Mouse (Mus musculus) brain, adult 2 months (tissue): ENCODE data around the gene Usp43.

Source experiments
- DNase-seq: peaks from one replicate; pipeline ENCODE4 v3.0.0; 2011; ENCODE audit warnings: low read depth, low spot score

Gene Usp43

GRCm38 (mm10) chr11:67897064-67897560 is 24.8 kb downstream of the Usp43 start:
- DNase-seq = peak; percentile 73

DNA sequence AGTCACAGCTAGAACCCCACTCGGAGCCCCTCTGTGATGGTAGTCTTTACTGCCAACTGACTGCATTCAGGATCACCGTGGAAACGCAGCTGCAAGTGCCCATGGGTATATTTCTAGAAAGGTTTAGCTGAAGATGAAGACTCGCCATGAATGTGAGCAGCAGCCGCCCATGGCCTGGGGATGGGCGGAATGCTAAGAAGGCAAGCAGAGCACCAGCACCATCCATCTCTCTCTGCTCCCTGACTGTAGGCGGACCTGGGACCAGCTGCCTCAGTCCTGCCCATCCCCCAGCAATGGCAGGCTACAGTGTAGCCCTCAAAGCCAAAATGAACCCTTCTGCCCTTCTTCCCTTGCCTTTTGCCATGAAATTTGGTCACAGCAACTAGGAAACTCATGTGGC is 26.3 kb downstream of the Usp43 start:
- DNase-seq = peak; percentile 35

GRCm38 (mm10) chr11:67888521-67888920 is 33.4 kb downstream of the Usp43 start:
- peak; percentile 66 for DNase-seq

GRCm38 (mm10) chr11:67885921-67886320 is 36.0 kb downstream of the Usp43 start:
- no peak for DNase-seq

GRCm38 (mm10) chr11:67865521-67866197 is 56.3 kb downstream of the Usp43 start:
- DNase-seq = no peak

GRCm38 (mm10) chr11:67865100-67865499 is 56.9 kb downstream of the Usp43 start:
- DNase-seq = no peak

DNA sequence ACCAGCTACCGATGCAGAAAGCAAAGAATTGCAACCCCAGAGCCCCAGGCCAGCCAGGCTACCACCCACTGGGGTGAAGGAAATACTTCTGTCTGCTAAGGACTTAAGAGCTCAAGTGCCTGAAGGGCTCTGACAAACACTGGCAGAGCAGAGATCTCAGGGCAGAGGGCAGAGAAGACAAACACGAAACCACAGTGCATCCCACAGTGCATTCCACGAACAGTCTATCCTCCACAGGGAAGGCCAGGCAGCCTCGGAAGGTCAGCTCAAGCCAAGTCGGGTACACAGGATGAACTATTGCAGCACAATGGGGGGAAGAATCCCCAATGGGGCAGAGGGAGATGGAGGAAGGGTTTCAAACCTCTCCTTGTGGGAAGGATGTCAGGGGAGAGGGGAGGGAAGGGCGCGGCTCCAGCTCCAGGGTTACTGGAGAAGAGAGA is 60.5 kb downstream of the Usp43 start:
- no peak for DNase-seq

DNA sequence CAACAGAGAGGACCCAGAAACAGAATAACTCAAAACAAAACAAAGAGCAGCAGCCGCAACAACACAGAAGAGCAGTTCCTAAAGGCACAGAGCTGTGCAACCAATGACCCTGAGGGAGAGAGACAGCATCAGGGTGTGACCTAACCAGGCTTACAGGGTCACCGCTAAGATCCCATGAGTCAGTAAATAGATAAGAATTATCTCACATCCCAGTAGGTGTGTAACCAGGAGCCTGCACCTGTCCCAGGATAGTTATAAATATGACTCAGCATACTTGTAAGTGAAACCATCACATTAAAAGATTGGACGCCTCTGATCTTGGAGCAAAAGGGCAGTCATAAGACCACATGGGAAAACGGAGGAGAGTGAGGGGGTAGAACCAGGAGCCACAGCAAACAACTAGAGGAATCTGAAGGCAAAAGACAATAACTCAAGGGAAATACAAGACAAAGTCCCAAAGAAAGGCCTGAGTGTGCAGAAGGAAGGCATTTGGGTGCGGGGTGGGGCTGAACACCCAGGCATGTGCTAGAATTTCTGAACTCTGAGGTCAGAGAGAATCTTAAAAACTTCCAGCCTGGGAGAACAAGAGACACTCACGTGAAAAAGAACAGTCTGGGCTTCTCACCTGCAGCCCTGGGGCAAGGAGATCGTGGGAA is 61.1 kb downstream of the Usp43 start:
- no peak for DNase-seq

- no peak for DNase-seq
Measured at GRCm38 (mm10) chr11:67858518-67858917, 63.4 kb downstream of the Usp43 start.

GRCm38 (mm10) chr11:67855035-67855434 is 66.9 kb downstream of the Usp43 start:
- DNase-seq = peak; percentile 34

- DNase-seq = no peak
Measured at GRCm38 (mm10) chr11:67853996-67854395, 68.0 kb downstream of the Usp43 start.

DNA sequence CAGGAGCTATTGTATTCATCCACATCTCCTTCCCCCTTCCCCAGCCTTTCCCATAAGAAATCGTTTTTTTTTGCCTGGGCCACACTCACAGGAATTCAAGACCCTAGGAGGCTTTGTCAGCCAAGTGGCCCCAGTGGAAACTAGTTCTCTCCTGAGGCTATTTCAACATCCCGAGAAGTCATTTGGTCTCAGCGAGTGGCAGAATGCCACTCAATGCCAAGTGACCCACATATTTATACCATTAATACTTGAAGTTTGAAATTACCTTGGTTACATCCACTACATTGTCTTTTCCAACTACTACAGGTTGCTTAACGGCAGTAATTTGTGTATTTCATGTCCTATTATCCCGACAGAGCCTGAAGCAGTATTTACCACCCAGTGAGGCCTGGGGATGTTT is 70.2 kb downstream of the Usp43 start:
- DNase-seq = no peak

- peak; percentile 43 for DNase-seq
Measured at GRCm38 (mm10) chr11:67845193-67845592, 76.8 kb downstream of the Usp43 start.

GRCm38 (mm10) chr11:67839810-67840209 is 82.1 kb downstream of the Usp43 start:
- no peak for DNase-seq

DNA sequence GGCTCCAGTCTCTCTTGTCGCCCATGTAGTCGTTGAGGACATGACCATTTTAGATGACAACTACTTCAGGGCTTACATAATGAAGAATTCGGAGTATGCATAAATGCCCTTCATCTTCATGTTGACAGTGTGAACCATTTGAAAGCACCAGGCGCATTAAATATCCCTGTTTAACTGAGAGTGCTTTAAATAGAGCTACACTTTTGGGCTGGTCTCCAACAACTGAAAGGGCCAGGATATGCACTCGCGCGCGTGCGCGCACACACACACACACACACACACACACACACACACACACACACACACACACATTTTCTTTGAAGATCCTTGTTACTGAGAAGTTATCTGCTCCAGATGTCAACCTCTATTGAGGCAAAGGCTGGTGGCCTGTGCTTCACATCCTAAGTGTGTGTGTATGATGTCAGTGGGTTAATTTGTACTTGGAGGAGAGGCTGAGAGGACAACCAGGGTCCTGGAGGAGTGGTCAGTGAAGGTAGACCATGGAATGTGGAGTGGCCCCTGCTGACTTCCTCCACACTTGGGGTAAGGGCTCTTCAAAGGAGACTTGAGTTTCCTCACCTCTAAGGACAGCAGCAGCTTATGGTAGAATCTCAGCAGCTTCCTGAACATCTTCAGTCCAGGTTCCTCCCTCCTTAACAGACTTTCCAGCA is 86.4 kb downstream of the Usp43 start:
- DNase-seq = no peak

DNA sequence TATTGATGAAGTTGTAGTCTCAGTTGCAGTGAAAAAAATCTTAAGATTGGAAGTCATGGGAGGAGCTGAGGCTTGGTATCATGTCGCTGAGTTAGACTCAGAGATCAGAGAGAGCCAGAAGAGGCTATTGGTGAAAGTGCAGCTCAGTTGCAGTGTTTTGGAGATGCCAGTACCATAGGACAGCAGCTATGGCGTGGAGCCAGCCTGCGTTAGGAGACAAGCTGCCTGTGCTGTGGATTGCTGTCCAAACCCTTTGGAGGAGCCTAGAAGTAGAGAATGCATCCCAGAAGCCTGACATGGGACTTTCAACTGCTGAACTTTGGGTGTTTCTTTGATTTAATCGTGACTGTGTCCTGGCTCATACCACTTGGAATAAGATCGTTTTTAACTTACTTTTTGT is 90.1 kb downstream of the Usp43 start:
- no peak for DNase-seq

DNA sequence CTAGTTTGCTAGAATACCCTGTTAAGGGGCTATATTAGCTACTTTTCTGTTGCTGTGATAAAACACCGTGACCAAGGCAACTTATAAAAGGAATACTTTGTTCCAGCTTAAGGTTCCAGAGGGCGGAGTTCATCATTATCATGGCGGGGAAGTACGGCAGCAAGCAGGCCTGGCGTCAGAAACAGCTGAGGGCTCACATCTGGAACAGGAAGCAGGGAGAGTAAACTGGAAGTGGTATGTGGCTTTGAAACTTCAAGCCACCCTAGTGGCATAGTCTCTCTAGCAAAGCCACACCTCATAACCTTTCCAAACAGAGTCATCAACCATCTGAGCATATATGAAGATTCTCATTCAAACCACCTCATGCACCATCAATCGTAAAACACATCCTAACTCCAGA is 92.4 kb downstream of the Usp43 start:
- no peak for DNase-seq

- no peak for DNase-seq
Measured at GRCm38 (mm10) chr11:67828360-67829059, 93.4 kb downstream of the Usp43 start.

GRCm38 (mm10) chr11:67821560-67821959 is 100.4 kb downstream of the Usp43 start:
- DNase-seq = peak; percentile 87

DNA sequence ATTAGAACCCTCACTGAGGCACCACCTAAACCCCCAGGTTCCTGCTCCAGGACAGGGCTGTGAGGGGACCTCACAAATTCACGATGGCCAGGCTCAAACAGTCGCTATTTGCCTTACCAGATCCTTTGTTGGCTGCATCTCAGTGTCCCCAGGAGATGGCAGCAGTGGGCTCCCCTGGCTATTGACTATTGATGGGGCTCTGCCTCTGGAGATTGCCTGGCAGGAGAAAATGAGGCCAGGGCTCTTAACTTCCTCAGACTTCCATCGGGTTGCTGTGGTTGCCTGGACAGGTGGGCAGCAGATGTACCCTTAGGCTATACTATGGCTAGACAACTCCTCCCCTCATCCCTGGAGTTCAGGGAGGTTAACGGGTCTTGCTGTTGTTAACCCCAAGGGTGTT is 101.7 kb downstream of the Usp43 start:
- peak; percentile 46 for DNase-seq

DNA sequence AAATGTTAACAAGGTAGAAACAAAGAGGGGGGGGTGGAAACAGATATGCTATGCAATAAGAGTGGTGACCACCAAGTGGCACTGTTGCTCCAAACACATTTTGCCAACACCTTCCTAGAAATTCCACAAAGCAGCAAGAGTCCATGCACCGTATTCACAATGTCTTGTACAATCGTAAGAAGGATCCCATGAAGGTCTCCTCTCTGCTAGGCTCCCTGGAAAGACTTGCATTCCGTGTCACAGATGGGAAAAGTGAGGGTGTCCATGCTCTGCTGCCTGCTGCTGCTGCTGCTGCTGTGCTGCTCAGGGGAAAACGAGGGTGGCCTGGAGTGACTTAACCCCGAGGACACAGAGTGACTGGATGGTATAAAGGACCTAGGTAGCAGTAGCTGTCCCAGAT is 102.3 kb downstream of the Usp43 start:
- DNase-seq = peak; percentile 73

DNA sequence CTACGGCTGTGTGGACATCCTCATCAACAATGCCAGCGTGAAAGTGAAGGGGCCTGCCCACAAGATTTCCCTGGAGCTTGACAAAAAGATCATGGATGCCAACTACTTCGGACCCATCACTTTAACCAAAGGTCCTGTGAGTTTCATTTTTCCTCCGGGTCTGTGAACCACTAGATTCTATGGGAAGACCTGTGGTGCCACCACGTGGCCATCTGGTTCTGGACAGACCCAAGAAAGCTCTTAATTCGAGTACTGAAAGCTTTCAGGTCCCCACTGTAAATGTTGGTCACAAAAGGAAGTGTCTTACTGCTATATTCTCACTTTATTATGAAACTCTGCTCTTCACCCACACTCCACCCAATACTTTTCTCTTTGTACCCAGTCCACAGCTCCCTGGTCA is 110.4 kb downstream of the Usp43 start:
- peak; percentile 37 for DNase-seq
